Mouse (Mus musculus) thymus, adult 2 months (tissue): ENCODE data around the gene Shisa5. TPM values are rescaled to one million over a fixed set of nuclear protein-coding genes. Genes with fewer than 3 reads are reported as not detected.

ENCODE experiments used
- DNase-seq: peaks from one replicate; pipeline ENCODE4 v3.0.0; 2021
- H3K27ac ChIP-seq: fragments of 200-500 bp; 2 replicates; pipeline ENCODE4 v1.5.1; 2012; ENCODE audit warnings: low read length, control low read depth; ENCODE audit not compliant: control insufficient read depth, insufficient read depth
- H3K27me3 ChIP-seq: fragments of 200-500 bp; 2 replicates; pipeline ENCODE4 v1.6.1; 2012; ENCODE audit warnings: mild to moderate bottlenecking, low read length, moderate library complexity, mixed read lengths; ENCODE audit not compliant: control insufficient read depth, insufficient read depth
- H3K36me3 ChIP-seq: fragments of 200-500 bp; 2 replicates; pipeline ENCODE4 v1.6.1; 2012; ENCODE audit warnings: mild to moderate bottlenecking, low read length, moderate library complexity; ENCODE audit not compliant: control insufficient read depth, insufficient read depth
- H3K4me1 ChIP-seq: fragments of 200-500 bp; replicated peaks from 2 replicates; pipeline ENCODE4 v1.6.1; 2012; ENCODE audit warnings: low read length; ENCODE audit not compliant: control insufficient read depth, insufficient read depth
- H3K4me3 ChIP-seq: fragments of 200-500 bp; 2 replicates; pipeline ENCODE4 v1.5.1; 2012; ENCODE audit warnings: mild to moderate bottlenecking, low read length, control low read depth, moderate library complexity; ENCODE audit not compliant: control insufficient read depth, insufficient read depth
- CTCF ChIP-seq: fragments of 200-500 bp; IDR thresholded peaks from 2 replicates; pipeline ENCODE4 v1.5.1; 2012; ENCODE audit warnings: mild to moderate bottlenecking, control low read depth, low read length, moderate library complexity, borderline replicate concordance; ENCODE audit not compliant: control insufficient read depth, poor library complexity, insufficient read depth; ENCODE audit errors: extremely low read depth
- POLR2A ChIP-seq: fragments of 200-500 bp; IDR thresholded peaks from 2 replicates; pipeline ENCODE4 v1.6.1; 2012; ENCODE audit warnings: mild to moderate bottlenecking, low read length, control low read depth, moderate library complexity; ENCODE audit not compliant: control insufficient read depth, poor library complexity, insufficient read depth; ENCODE audit errors: extremely low read depth
- WGBS: fragments of 180-500 bp; shearing (Covaris S2); methylation state at CpG from one replicate; pipeline ENCODE4 v1.1.7; 2018; 5-methylcytosine and 5-hydroxymethylcytosine counted together
- polyA plus RNA-seq: library from polyadenylated mRNA; depleted of rRNA; stranded (reverse); fragments of >200 nt; gene quantifications from 2 replicates; pipeline ENCODE4 v1.2.3, GENCODE M21; 2012; rRNA removed

Shisa5 gene
- polyA plus RNA-seq, 1 experiment = 2,648 TPM

DNA sequence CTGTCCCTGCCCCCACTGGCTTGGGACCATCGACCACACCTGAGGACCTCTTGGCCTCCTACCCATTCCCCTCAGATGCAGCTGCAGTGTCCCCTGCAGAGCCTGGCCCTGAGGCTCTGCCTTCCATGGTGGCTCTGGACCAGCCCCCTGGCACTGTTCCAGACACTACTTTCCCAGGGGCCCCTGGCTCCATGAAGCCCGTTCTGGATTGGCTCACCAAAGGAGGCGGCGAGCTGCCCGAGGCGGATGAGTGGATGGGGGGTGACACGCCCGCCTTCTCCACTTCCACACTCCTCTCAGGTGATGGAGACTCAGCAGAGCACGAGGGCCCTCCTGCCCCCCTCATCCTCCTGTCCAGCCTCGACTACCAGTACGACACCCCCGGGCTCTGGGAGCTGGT is 66.6 kb downstream of the Shisa5 start:
- H3K27me3 ChIP-seq = no peaks in the 10 kb centered on the region
- DNase-seq = no peak
- no peak overlapping the region for H3K27ac ChIP-seq
- no peaks in the 10 kb centered on the region for H3K36me3 ChIP-seq
- no peak overlapping the region for H3K4me3 ChIP-seq
- WGBS = 86% methylated on average over 12 of the region's 12 CpGs
- peaks cover 3% of the 10 kb centered on the region; the same call in 1 of the 2 replicates for H3K4me1 ChIP-seq
- no peak for TF ChIP-seq POLR2A
- no peak for TF ChIP-seq CTCF

DNA sequence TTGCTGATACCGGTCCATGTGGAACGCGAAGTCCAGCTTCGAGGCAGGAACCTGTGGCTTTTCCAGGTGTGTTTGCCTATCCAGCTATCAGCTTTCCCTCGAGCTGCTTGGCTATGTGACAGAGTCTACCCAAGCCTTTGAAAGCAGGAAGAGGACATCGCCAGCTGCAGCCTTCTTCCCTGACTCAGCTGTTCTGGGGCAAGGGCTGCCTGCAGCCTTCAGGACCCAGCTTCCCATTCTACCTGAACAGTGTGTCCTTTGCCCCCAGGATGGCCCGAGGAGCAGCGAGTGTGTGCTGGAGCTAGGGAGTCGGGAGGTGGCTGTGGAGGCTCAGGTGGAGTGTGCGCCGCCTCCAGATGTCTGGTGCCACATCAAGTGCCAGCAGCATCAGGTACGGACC is 67.3 kb downstream of the Shisa5 start:
- no peaks in the 10 kb centered on the region for H3K27me3 ChIP-seq
- DNase-seq = no peak
- H3K4me3 ChIP-seq = no peak overlapping the region
- no peaks in the 10 kb centered on the region; the same call in 1 of the 2 replicates for H3K4me1 ChIP-seq
- no peak overlapping the region for H3K27ac ChIP-seq
- WGBS = 62% methylated on average over 12 of the region's 12 CpGs
- H3K36me3 ChIP-seq = no peaks in the 10 kb centered on the region
- TF ChIP-seq CTCF = no peak
- no peak for TF ChIP-seq POLR2A

DNA sequence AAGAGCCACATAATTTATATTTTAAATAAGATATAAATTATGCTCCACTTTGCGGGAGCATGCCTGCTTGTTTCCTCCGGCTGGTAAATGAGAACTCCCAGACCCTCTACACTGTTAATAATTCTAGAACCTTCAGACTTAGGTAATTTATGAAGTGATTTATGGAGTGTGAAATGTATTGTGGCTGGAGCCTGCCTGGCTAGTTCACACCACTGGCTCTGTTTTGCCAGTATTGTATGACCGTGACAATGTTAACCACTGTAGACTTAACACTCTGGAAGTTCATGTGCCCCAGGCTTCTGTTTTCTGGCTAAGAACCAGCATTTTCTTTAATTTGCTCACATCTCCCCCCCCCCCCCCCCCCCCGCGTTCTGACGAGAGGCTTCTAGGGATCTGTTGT is 69.0 kb downstream of the Shisa5 start:
- Histone ChIP-seq H3K27ac (no peak overlapping the region), H3K4me1 (no peaks in the 10 kb centered on the region), H3K36me3 (no peaks in the 10 kb centered on the region), H3K27me3 (no peaks in the 10 kb centered on the region), H3K4me3 (no peak overlapping the region)
- 73% methylated on average over 6 of the region's 6 CpGs for WGBS
- no peak for DNase-seq
- TF ChIP-seq POLR2A (no peak), CTCF (no peak)

Other genes with a start within 250 kb of the Shisa5 start
- 24.4 and 30.0 TPM in 2 replicates for gene Nckipsd, start 230.2 kb upstream of the Shisa5 start, polyA plus RNA-seq
- 0.09 and 0.26 TPM in 2 replicates for gene Celsr3, start 212.2 kb upstream of the Shisa5 start, polyA plus RNA-seq
- gene Slc26a6, start 185.3 kb upstream of the Shisa5 start, polyA plus RNA-seq = 29.4 and 38.2 TPM in 2 replicates
- gene Tmem89, start 123.9 kb upstream of the Shisa5 start, polyA plus RNA-seq = 0.47 and 0.75 TPM in 2 replicates
- 554 and 681 TPM in 2 replicates for gene Uqcrc1, start 101.9 kb upstream of the Shisa5 start, polyA plus RNA-seq
- gene Col7a1, start 85.0 kb upstream of the Shisa5 start, polyA plus RNA-seq = 5.1 and 7.9 TPM in 2 replicates
- 0.40 and 1.3 TPM in 2 replicates for gene Ucn2, start 52.6 kb upstream of the Shisa5 start, polyA plus RNA-seq
- 13.4 and 15.1 TPM in 2 replicates for gene Pfkfb4, start 46.8 kb upstream of the Shisa5 start, polyA plus RNA-seq
- gene Trex1, start 21.2 kb downstream of the Shisa5 start, polyA plus RNA-seq = 210 and 228 TPM in 2 replicates
- gene Atrip, start 35.6 kb downstream of the Shisa5 start, polyA plus RNA-seq = 37.9 and 39.9 TPM in 2 replicates
- gene Ccdc51, start 43.9 kb downstream of the Shisa5 start, polyA plus RNA-seq = 11.7 and 11.9 TPM in 2 replicates
- 31.4 and 52.2 TPM in 2 replicates for gene Tma7, start 44.0 kb downstream of the Shisa5 start, polyA plus RNA-seq
- gene Plxnb1, start 56.8 kb downstream of the Shisa5 start, polyA plus RNA-seq = 22.4 and 25.6 TPM in 2 replicates
- not detected in 2 replicates for gene Fbxw21, start 123.5 kb downstream of the Shisa5 start, polyA plus RNA-seq
- gene Fbxw13, start 157.4 kb downstream of the Shisa5 start, polyA plus RNA-seq = 0.07 TPM in 1 of 2 replicates, not detected in the other
- gene Fbxw20, start 196.2 kb downstream of the Shisa5 start, polyA plus RNA-seq = not detected in 2 replicates
- gene Fbxw14, start 249.1 kb downstream of the Shisa5 start, polyA plus RNA-seq = not detected in 2 replicates